Mouse (Mus musculus): Measurements from ENCODE around the gene Map4k1.

DNA sequence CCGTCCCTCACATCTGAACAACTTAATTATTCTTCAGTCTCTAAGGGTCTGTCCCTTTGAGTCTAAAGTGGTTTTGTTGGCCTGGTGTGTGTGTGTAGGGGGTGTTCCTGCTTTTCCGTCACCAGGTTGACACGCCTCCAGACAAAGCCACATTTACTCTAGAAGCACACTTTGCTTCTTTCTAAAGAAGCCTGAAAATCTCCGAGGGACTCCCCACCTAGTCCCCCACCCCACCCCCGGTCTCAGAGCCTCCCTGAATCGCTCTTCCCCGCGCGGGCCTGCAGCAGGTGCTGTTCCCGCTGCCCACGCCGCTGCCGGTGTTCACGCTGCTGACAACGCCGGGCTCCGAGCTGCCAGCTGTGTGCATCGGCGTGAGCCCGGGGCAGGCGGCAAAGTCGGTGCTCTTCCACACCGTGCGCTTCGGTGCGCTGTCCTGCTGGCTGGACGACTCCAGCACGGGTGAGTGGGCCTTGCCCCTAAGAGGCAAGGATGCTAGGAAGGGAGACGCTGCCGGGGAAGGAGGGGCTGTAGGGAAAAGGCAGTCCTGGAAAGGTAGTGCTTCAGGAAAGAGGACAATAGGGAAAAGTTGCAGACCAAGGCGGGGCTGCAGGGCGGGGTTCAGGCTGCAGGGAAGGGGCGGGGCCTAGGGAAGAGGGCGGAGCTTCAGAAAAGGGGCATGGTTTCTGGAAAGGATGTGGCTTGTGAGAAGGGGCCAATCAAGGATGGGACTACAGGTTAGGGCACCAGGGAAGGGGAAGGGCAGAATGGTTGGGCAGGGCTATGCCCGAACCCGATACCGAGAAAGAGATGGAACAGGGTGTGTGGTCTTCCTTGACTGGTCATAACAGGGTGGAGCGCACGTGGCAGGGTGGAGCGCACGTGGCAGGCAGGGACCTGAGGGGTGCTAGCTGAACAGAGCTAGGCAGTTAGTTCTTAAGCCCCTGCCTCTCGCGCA lies 19.1 kb downstream of the Map4k1 start:
- TF ChIP-seq POLR2A (IDR thresholded peaks at IDR 0.05; ENCODE audit: borderline replicate concordance, insufficient read depth, low read length) (no peak), CTCF (IDR thresholded peaks at IDR 0.05; ENCODE audit: borderline replicate concordance, insufficient read depth, low read depth, low read length) (no peak)

Data from cerebellum, adult 2 months (tissue).